Mouse (Mus musculus) activated CD4-positive, CD25-positive, alpha-beta regulatory T cell, adult 4 months (primary cell): Measurements from ENCODE around the gene Gm6176. TPM values are rescaled to one million over a fixed set of nuclear protein-coding genes. Genes with fewer than 3 reads are reported as not detected.
"Not testable (repeated sequence)": the region's sequence is repeated elsewhere in the genome, so short reads cannot be mapped to it uniquely, and the experiment has no call there.

Experiments used
- ATAC-seq: one replicate; pipeline ENCODE4 v1.8.0; 2017
- polyA plus RNA-seq, 2 experiments: library from polyadenylated mRNA; unstranded; fragments of 100-300 nt; shearing (Covaris generic); gene quantifications; one replicate each; pipeline ENCODE4 v1.2.1; 2017

Gm6176 gene
- polyA plus RNA-seq = not detected

GRCm38 (mm10) chr7:22056205-22056604 lies at the start of gene Gm6176:
TSS of gene Gm6176 (minus strand) at chr7:22056305.
- not testable (repeated sequence) for ATAC-seq

DNA sequence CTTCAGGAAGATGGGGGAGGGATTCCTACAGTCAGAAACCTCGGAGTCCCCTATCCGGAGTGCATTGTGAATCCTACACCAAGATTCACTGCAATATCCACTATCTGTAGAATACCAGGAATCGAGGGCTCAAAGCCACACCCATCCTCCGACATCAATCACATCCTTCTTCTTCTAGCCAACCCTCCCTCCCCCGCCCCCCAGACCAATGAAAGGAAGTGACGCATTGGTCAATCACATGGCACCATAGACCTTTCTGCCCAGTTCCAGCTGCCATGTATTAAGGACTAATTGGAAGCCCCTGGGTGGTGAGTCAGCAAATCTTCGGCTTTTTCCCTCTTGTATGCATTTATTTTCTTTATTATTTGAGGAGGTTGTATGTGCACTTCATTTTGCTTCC lies 12.7 kb upstream of the Gm6176 start, which contains the start of gene Vmn1r139:
TSS of gene Vmn1r139 (plus strand) at position 301 of the 400 bp plus-strand sequence.
- ATAC-seq = not testable (repeated sequence)

DNA sequence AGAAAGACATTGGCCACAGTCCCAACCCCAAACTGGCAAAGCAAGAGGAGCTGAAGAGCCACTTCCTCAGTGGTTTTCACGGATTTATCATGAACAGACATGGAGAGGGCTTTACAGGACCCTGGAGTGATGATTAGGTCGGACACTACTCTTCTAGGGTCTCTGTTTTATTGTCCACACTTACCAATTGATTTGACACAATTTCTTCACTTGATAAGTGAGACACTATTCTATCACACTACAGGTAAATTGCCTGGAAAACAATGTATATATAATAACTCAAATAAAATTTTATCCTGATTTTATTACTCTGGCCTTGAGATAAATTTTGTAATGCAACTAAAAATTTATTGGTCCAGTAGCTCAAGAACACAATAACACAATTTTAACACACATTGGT lies 27.3 kb downstream of the Gm6176 start, which contains the start of gene Vmn1r138:
TSS of gene Vmn1r138 (minus strand) at position 101 of the 400 bp plus-strand sequence.
- ATAC-seq = not testable (repeated sequence)

Other genes with a start within 250 kb of the Gm6176 start
- not detected for gene Vmn1r135, start 224.0 kb downstream of the Gm6176 start, polyA plus RNA-seq
- not detected for gene Gm5725, start 212.0 kb downstream of the Gm6176 start, polyA plus RNA-seq
- gene Gm5891, start 135.0 kb downstream of the Gm6176 start, polyA plus RNA-seq = not detected
- not detected for gene Vmn1r137, start 61.7 kb downstream of the Gm6176 start, polyA plus RNA-seq
- gene Vmn1r138, start 27.4 kb downstream of the Gm6176 start, polyA plus RNA-seq = not detected
- gene Vmn1r139, start 12.8 kb upstream of the Gm6176 start, polyA plus RNA-seq = not detected
- gene Gm16451, start 61.9 kb upstream of the Gm6176 start, polyA plus RNA-seq = not detected
- not detected for gene Gm10666, start 78.4 kb upstream of the Gm6176 start, polyA plus RNA-seq
- gene Vmn1r142, start 107.7 kb upstream of the Gm6176 start, polyA plus RNA-seq = not detected
- not detected for gene Vmn1r143, start 133.1 kb upstream of the Gm6176 start, polyA plus RNA-seq
- gene Gm8653, start 145.0 kb upstream of the Gm6176 start, polyA plus RNA-seq = not detected
- gene Gm8453, start 173.2 kb upstream of the Gm6176 start, polyA plus RNA-seq = not detected